Mouse (Mus musculus) ovary, postnatal 10 days (tissue): Measurements from ENCODE around the gene Mrps2.

Experiments
- DNase-seq: peaks from one replicate; pipeline ENCODE4 v3.0.0; 2022; ENCODE audit warnings: low spot score

Mrps2 gene

DNA sequence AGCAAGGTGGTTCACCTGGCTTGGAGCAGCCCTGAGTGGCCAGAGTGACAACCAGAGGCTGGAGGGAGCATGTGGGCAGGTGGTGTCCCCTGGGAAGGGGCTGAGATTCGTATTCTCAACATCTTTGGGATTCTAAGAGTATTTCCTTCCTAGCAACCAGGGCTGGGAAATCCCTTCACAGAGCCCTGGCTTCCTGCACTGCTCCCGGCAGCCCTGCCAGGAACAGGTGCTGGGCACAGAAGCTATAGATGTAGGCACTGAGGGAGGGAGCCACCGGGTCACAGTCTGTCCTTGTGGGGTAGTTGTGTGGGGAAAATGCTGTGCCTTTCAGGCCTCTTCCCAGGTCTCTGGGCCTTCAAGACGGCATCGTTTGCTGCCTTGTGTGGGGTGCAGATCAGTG is 52.7 kb downstream of the Mrps2 start:
- no peak for DNase-seq
